Mouse (Mus musculus) bone marrow, adult 2 months (tissue): ENCODE results near the gene B3gnt2. TPM values are rescaled to one million over a fixed set of nuclear protein-coding genes. Genes with fewer than 3 reads are reported as not detected.

Source experiments
- H3K27ac ChIP-seq: fragments of 200-500 bp; 2 replicates; pipeline ENCODE4 v1.5.1; 2012; ENCODE audit warnings: low read depth, mild to moderate bottlenecking, control low read depth, inconsistent platforms, low read length; ENCODE audit not compliant: control insufficient read depth, poor library complexity, insufficient read depth
- H3K4me1 ChIP-seq: fragments of 200-500 bp; 2 replicates; pipeline ENCODE4 v1.6.1; 2011; ENCODE audit warnings: low read length; ENCODE audit not compliant: control insufficient read depth, insufficient read depth
- H3K4me3 ChIP-seq: fragments of 200-500 bp; replicated peaks from 2 replicates; pipeline ENCODE3; 2011; ENCODE audit warnings: mild to moderate bottlenecking, low read depth, low read length, control low read depth; ENCODE audit not compliant: control insufficient read depth
- CTCF ChIP-seq: fragments of 200-500 bp; IDR thresholded peaks from 2 replicates; pipeline ENCODE4 v1.5.1; 2011; ENCODE audit warnings: low read length, control low read depth; ENCODE audit not compliant: control insufficient read depth, insufficient read depth
- POLR2A ChIP-seq: fragments of 200-500 bp; IDR thresholded peaks from 2 replicates; pipeline ENCODE4 v1.6.1; 2011; ENCODE audit warnings: low read depth, mild to moderate bottlenecking, control low read depth, low read length, borderline replicate concordance; ENCODE audit not compliant: control insufficient read depth
- WGBS: fragments of 180-500 bp; shearing (Covaris S2); methylation state at CpG from one replicate; pipeline ENCODE4 v1.1.7; 2018; 5-methylcytosine and 5-hydroxymethylcytosine counted together
- polyA plus RNA-seq: library from polyadenylated mRNA; stranded (reverse); fragments of >200 nt; gene quantifications from 2 replicates; pipeline ENCODE4 v1.2.4, GENCODE M21; 2011; ENCODE audit warnings: low replicate concordance; ENCODE audit not compliant: missing spikeins, insufficient read depth, insufficient read length

The B3gnt2 gene
- polyA plus RNA-seq, 1 experiment = 6.2 TPM

GRCm38 (mm10) chr11:22756168-22756980 lies 104.4 kb downstream of the B3gnt2 start:
- TF ChIP-seq CTCF (no peak), POLR2A (no peak)
- H3K4me1 ChIP-seq = peaks cover 1% of the 10 kb centered on the region
- no peak overlapping the region for H3K4me3 ChIP-seq
- no peak overlapping the region for H3K27ac ChIP-seq
- 69% methylated on average over 3 of the region's 3 CpGs for WGBS

- Histone ChIP-seq H3K4me3 (no peak overlapping the region), H3K4me1 (peaks cover 1% of the 10 kb centered on the region), H3K27ac (no peak overlapping the region)
- WGBS = 69% methylated on average over 1 of the region's 1 CpGs
- TF ChIP-seq POLR2A = no peak
- TF ChIP-seq CTCF = no peak
Measured at GRCm38 (mm10) chr11:22755180-22755579, 105.6 kb downstream of the B3gnt2 start.

DNA sequence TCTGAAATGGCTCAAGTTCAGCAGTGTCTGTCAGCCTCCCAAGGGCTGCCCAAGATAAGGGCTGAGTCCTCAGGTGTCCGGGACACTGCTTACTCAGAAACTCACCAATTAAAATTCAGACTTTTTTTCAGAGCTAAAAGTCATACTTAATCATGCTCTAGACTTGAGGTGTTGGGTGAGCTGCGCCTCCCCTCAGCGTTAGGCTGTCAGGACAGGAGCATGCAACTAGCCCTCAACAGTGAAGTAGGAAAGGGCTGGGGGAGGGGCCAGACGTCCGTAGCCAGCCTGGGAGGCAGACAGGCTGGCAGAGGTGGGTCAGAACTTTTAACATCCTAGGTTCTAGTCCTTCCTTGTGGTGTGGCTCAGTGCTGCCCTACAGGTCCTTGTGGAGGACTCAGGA lies 108.2 kb downstream of the B3gnt2 start:
- 70% methylated on average over 5 of the region's 5 CpGs for WGBS
- Histone ChIP-seq H3K4me1 (peaks cover 1% of the 10 kb centered on the region), H3K4me3 (no peak overlapping the region), H3K27ac (no peak overlapping the region)
- TF ChIP-seq POLR2A = no peak
- no peak for TF ChIP-seq CTCF

GRCm38 (mm10) chr11:22751592-22751991 lies 109.2 kb downstream of the B3gnt2 start:
- WGBS = 86% methylated on average over 3 of the region's 3 CpGs
- Histone ChIP-seq H3K4me1 (peaks cover 1% of the 10 kb centered on the region), H3K27ac (no peak overlapping the region), H3K4me3 (no peak overlapping the region)
- no peak for TF ChIP-seq POLR2A
- TF ChIP-seq CTCF = no peak

- 84% methylated on average over 7 of the region's 7 CpGs for WGBS
- no peaks in the 10 kb centered on the region for H3K4me1 ChIP-seq
- no peak overlapping the region for H3K4me3 ChIP-seq
- TF ChIP-seq CTCF = no peak
- TF ChIP-seq POLR2A = no peak
- no peak overlapping the region for H3K27ac ChIP-seq
Measured at GRCm38 (mm10) chr11:22747406-22747805, 113.4 kb downstream of the B3gnt2 start.

DNA sequence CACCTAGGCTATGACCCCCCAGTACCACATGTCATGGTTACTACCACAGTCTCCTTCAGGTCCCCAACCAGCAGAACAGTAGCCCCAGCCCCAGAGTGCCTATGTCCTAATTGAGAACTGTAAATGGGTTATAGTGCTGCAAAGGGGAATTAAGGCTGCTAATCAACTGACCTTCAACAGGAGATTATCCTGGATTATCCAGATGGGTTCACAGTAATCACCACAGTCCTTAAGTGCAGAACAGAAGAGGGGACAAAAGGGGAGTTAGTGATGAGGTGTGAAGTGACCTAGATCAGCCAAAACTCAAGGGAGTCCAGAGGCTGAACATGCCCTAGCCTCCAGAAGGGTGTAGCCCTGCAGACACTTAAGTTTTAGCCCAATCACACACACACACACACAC lies 115.4 kb downstream of the B3gnt2 start:
- H3K4me3 ChIP-seq = no peak overlapping the region
- no peaks in the 10 kb centered on the region for H3K4me1 ChIP-seq
- no peak overlapping the region for H3K27ac ChIP-seq
- TF ChIP-seq CTCF (no peak), POLR2A (no peak)

DNA sequence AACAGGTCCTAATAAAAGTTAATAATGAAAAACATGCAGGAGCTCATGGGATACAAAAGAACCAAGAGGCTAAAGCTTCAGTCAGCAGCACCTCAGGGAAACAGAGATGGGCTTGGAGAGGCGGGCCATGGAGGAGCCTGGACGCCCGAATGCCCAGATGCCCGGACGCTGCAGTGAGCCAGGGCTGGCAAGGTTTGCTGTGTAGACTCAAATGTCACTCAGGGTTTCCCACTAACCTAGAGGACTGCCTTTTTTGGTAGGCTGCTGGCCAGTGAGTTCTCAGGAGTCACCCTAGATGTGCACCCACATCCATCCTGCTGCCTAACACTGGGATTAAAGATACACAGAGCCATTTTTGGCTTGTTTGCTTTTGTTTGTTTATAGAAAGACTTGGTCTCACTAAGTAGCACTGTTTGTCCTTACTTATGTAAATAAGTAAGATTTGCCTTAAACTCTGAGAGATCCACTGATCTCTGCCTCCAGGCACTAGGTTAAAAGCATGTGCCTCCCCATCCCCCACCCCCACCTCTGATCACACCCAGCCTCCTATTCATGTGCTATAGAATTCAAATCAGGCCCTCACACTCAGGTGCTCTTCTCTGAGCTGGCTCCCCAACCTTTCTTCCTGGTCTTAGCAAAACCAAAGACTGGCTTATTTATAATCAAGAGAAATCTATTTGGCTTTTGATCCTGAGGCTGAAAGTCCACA lies 117.0 kb downstream of the B3gnt2 start:
- Histone ChIP-seq H3K4me1 (no peaks in the 10 kb centered on the region), H3K4me3 (no peak overlapping the region), H3K27ac (no peak overlapping the region)
- TF ChIP-seq POLR2A = no peak
- TF ChIP-seq CTCF = no peak
- 90% methylated on average over 5 of the region's 5 CpGs for WGBS

DNA sequence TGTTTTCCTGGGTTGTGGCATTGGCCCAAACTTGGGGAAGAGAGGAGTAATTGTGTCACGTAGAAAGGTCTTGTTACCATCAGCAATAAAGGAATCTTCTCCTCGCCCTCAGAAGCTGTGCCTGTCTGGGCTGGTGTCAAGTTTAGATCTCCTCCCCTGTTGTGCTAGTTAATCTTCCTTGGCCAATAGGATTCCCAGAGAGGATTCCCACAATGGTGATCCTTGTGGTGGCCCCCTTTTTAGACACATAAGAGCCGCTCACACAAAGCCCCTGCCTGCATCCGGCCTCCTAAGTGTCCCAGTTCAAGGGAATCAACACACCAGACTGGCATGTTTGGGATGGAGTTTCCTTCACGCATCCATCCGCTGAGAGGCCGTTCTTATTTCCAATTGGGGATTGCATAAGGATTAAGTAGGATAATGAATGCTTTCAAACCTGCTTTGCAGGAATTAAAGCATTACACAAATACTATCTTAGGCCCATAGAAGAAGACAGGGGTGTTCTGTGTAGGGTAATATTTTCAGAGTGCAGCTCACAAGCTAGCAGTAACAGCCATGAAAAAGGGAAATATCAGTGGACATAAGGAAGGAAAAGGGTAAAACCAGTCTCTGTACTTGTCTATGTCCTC lies 118.6 kb downstream of the B3gnt2 start:
- Histone ChIP-seq H3K4me3 (no peak overlapping the region), H3K27ac (no peak overlapping the region), H3K4me1 (no peaks in the 10 kb centered on the region)
- TF ChIP-seq CTCF (no peak), POLR2A (no peak)
- WGBS = 81% methylated on average over 7 of the region's 7 CpGs

- Histone ChIP-seq H3K27ac (no peak overlapping the region), H3K4me3 (no peak overlapping the region), H3K4me1 (no peaks in the 10 kb centered on the region)
- no peak for TF ChIP-seq POLR2A
- no peak for TF ChIP-seq CTCF
- 60% methylated on average over 3 of the region's 3 CpGs for WGBS
Measured at GRCm38 (mm10) chr11:22741436-22741835, 119.3 kb downstream of the B3gnt2 start.
